Mouse (Mus musculus) ovary, adult 18-20 months (tissue): ENCODE measurements around the gene Ncaph.
"Not testable (repeated sequence)": the region's sequence is repeated elsewhere in the genome, so short reads cannot be mapped to it uniquely, and the experiment has no call there.

Experiments
- DNase-seq: peaks from one replicate; pipeline ENCODE4 v3.0.0; 2022; ENCODE audit warnings: low spot score, mixed read lengths

Ncaph gene

DNA sequence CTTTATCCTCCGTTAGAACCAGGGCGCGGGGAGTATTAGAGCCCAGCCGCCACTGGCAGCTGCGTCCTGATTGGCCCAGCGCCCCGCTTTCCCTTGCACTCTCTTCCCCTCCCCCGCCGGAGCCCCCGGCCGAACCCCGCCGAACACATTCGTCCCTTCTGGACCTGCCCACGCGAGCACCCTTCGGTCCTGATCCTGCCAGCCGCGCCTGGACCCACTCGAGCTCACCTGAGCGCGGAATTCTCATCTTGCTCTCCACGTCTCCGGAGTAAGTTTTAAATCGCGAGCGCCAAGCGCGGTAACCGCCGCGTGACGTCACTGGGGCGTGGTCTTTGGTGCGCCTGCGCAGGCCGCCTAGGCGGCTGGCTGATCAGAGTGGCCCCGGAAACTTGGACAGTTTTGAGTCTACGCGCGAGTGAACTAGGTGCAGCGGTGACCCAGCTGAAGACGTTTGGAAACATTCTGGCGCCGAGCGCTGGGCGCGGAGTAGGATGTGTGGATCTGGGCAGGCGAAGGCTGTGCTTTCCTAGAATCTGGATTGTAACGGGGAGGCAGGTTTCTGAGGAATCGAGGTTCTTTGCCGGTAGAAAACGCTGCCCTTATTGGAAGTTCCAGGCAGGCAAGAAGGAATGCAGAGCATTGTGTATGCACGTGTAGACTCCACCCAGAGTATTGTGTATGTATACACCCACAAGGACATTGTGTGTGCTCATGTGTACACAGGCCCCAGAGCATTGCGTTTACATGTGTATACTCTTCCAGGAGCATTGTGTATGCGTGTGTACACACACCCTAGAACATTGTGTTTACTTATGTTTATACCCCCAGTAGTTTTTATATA, at the start of gene Ncaph:
TSS of gene Ncaph (minus strand) at position 334 of the 841 bp plus-strand sequence.
- peak; percentile 81 for DNase-seq

DNA sequence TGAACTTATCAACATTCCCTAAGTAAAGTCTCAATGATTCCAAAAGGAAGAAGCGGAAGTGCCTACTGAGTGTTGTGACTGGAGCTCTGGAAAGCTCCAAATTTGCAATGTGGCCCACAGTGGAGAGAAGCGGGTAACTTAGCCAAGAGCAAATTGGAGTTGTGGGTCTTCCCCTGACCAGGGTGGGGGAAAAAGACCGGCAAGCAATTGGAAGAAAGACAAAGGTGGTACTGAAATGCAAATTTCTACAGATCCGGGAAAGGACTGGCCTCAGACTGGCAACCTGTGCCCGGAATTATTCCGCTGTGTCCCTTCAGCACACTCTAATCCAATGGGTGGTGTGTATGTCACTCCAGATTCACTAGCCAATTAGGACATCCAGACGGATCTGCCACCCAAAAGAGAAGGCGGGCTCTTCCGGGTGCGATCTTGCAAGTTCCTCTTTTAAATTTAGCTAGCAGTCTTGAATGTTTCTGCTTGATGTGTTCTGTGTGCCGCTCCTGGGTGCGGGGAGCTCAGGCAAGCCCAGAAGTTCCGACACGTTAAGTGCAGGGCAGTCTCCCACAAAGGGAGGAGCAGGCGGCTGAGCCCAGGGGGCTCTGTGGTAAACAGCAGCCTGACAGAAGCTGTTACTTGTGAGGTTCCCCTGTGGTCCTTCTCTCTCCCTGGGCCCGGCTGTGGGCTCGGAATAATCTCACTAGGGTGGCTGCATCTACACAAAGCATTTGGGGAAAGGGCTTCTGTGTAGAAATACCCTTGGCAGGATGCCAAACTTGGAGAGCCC, 49.0 kb upstream of the Ncaph start:
- peak; percentile 80 for DNase-seq

- not testable (repeated sequence) for DNase-seq
These were observed 32.5 kb upstream of the Ncaph start for GRCm38 (mm10) chr2:127166261-127166660.

- no peak for DNase-seq
These were observed 31.9 kb upstream of the Ncaph start for GRCm38 (mm10) chr2:127165675-127166074.

DNA sequence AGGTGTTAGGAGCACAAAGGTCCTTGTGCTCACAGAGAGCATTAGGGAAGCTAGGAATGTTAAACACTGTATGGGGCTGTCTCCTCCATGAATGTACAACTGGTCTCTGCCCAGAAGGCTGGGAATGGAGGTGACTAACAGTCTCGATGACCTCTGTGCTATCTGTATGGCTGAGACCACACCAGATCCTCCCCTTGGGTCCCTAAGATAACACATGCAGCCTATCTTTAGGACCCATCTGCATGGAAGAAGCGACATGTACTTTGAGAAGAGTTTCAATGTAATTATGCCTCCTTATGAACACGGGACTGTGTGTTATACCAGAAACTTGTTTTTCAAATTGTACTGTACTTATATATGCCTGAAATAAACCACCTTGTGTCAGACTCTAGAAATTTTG, 11.9 kb upstream of the Ncaph start:
- DNase-seq = no peak

DNA sequence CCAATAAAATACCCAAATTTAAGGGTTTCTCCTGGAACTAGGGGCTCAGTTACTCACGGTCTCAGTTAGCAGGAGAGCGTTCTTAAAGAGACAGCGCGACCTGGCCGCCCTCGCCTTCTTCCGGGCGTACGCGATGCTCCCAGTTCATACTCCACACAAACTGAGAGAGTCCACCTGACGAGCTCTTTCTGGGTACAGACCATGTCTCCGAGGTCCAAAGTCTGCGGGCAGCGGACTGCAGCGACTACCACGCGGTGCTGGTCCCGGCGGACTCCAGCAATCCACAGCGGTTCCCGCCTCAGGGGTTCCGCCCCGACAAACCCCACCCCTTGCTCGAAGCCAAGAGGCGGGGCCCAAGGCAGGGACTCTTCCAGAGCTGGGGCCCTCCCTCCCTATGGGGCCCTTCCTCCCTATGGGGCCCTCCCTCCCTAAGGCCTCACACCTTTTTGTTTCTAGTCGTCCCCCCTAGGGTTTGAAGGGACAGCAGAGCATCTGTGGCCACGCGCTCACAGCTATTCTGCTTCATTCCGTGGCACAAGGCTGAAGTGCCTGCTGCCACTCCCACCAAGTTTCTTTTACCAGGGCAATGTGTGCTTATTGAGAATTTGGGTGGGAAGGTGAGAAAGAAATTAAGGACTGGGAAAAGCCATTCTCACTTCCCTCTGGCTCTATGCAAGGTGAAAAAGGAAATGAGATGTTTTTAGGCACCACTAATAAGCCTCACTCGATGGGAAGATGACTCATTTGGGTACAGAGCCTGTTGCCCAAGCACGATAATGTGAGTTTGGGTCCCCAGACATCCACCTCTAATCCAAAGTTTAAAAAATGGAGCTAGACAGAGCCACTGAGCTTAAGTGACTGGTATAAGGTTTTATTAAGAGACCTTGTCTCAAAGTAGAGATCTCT, 9.7 kb upstream of the Ncaph start, which contains the start of gene Itpripl1:
TSS of gene Itpripl1 (minus strand) at position 285 of the 906 bp plus-strand sequence.
- DNase-seq = peak; percentile 61

GRCm38 (mm10) chr2:127142577-127143157, 8.9 kb upstream of the Ncaph start:
- DNase-seq = no peak

DNA sequence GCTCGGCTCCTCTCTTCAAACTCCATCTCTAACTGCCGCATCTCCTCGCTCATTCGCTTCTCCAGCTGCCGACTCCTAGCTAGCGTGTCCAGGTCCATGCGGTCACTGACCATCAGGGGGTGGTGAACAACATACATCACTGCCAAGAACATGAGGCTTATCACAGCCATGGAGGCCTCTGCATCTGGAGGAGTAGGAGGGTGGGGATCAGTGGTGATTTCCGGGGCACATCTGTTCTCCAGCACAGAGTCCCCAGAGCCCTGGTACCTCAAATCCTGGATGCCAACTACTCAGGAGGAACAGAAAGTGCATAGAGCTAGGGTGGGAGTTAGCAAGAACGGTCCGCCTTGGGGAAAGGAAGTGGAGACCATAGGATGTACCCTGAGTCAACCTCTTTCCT, 8.3 kb upstream of the Ncaph start:
- DNase-seq = no peak

GRCm38 (mm10) chr2:127140011-127140410, 6.3 kb upstream of the Ncaph start:
- DNase-seq = no peak

DNA sequence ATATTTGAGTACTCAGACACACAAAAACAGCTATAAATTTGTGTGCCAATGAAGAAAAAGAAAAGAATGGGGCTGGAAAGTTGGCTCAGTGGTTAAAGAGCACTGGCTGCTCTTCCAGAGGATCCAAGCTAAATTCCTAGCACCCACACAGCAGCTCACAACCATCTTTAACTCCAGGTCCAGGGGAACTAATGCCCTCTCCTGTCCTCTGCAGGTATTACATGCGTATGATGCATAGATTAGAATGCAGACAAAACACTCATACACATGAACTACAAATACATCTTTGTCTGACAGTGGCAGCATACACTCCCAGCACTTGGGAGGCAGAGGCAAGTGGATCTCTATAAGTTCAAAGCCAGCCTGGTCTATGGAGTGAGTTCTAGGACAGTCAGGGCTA, 5.9 kb upstream of the Ncaph start:
- DNase-seq = no peak

GRCm38 (mm10) chr2:127139094-127139493, 5.3 kb upstream of the Ncaph start:
- no peak for DNase-seq

- no peak for DNase-seq
These were observed 4.7 kb upstream of the Ncaph start for GRCm38 (mm10) chr2:127138449-127138848.

DNA sequence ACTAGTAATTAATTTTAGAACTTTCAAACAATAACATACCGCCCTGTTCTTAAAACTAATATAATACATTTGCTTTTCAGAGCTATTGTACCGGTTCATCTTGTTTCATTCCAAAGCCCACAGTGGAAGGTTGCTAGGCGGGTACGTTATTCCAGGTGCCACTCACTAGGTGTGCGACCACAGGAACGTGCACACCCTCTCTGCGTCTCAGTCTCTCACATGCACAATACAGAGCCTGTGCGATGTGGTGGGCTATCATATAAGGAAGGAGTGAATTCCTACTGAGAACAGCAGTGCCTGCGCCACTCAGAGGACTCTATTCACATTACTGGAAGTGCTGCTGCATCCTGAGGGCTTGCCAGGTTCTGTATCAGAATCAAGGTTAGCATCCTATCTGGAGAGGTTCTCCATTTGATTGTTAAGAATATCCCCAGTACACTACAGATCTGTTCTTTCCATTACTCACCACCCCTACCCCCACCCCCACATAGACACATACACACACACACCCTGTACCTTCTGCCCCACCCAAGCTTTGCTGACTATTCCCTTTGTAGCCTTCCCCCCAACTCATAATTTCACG, 4.2 kb upstream of the Ncaph start:
- no peak for DNase-seq

DNA sequence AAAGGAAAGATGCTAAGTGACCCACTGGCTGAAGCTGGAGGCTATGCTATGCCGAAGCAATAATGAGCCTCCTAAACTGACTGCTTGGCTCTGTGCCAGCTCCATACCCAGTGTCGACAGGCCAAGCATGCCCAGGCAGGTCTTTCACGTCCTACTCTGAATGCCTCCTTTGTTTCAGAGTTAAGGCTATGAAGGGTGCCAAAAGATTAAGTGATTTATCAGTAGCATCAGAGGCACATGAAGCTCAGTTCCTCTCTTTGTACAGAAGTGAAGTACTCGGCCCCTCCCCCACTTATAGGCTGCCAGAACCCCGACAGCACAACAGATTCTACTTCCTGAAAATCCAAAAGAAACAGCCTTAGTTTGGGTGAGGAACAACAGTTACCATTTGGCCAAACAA, 3.2 kb upstream of the Ncaph start:
- DNase-seq = no peak

- DNase-seq = not testable (repeated sequence)
These were observed 1.5 kb upstream of the Ncaph start for GRCm38 (mm10) chr2:127135255-127135654.

GRCm38 (mm10) chr2:127131353-127131752, 2.4 kb downstream of the Ncaph start:
- no peak for DNase-seq

DNA sequence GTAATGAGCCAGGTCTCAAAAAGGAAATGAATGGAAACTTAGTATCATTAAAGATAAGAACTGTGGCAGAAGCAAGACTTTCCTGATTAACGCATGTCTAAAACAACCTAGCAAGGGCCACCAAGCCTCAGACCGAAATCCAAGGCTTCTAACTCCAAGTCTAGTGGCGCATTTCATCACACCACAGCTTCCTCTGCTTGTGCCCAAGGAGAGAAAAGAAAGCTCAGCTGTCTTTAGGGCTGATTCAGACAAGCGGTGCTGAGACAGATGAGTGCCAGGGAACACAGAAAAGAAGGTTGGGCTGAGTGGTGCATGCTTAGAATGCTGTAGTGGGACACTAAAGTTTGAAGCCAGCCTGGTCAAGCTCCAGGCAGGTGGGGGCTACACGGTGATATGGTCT, 4.8 kb downstream of the Ncaph start:
- DNase-seq = no peak

DNA sequence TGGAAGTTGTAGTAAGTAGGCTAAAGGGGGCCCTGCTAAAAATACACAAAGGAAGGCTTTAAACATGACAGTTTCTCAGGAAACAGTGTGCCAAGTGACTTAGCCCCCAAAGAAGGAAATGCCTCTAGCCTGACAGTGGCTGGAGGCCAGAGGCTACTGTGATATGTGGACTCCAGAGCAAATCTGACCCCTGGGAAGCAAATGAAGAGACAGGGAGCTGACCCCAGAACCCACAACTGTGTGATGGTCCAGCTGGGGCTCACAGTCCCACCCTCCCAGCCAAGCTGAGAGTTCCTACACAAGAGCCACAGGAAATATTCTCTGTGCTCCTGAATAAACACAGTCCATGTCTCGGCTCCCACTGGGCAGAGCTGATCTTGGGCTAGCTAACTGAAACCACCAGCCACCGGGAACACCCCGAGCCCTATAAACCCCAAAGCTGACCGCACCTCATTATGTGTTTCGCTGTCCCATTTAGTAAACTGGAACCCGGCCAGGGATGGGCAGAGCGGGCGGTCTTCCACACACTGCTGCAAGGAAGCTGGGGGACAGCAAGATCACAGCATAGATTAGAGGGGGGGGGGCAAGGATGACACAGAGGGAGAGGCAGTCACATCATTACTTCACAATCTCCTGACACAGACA, 12.0 kb downstream of the Ncaph start:
- DNase-seq = no peak

GRCm38 (mm10) chr2:127108986-127109385, 24.8 kb downstream of the Ncaph start:
- DNase-seq = no peak

DNA sequence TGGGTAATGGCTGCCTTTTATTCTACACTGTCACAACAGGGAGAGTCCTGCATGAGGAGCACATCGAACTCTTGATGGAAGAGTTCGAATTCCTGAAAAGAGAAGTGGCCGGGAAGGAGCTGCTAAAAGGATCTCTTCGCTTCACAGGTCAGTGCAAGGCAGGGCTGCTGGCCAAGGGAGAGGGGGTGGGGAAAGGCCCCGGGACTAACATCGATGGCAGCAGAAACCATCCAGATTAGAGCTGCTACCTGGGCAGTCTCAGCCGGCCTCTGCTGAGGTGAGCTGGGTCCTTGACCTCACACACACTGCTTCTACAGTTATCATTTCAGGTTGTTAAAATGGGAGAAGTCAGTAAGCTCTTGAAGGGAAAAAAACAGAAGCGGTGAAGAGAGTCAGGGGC, 41.8 kb downstream of the Ncaph start:
- DNase-seq = no peak

DNA sequence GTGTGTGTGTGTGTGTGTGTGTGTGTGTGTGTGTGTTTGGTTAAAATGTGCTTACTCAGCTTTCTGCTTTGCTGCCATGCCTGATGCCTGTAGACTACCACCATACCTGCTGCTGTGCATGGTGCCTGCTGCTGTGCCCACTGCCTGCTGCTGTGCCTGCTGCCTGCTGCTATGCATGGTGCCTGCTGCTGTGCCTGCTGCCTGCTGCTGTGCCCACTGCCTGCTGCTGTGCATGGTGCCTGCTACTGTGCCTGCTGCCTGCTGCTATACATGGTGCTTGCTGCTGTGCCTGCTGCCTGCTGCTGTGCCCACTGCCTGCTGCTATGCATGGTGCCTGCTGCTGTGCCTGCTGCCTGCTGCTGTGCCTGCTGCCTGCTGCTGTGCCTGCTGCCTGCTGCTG, 43.6 kb downstream of the Ncaph start:
- DNase-seq = not testable (repeated sequence)
